Mouse (Mus musculus) hematopoietic stem cell, adult 5-6 weeks (primary cell): Measurements from ENCODE around the gene Cntnap2. TPM values are rescaled to one million over a fixed set of nuclear protein-coding genes. Genes with fewer than 3 reads are reported as not detected.
A peak's percentile ranks its signal among the peaks of the same experiment; 100 is the strongest.

Source experiments
- ATAC-seq, 2 experiments: fragments of 125-278 bp in 1 of 2; replicated peaks in 1 of 2; 2 replicates each; pipeline ENCODE4 v1.8.0; 2016 to 2017; ENCODE audit warnings: inconsistent platforms in 2 of 2, mild to moderate bottlenecking in 2 of 2, moderate number of reproducible peaks in 2 of 2, low read depth in 1 of 2, moderate TSS enrichment in 1 of 2; ENCODE audit not compliant: low FRiP score in 2 of 2, poor library complexity in 2 of 2, severe bottlenecking in 2 of 2, insufficient read depth in 1 of 2, low TSS enrichment in 1 of 2
- total RNA-seq: library from RNA; stranded (forward); fragments of 172-1452, 232-1000 nt; gene quantifications from 2 replicates; pipeline ENCODE4 v1.2.3, GENCODE M21; 2017

Gene Cntnap2
- total RNA-seq, 1 experiment from 2014 or later: not detected

DNA sequence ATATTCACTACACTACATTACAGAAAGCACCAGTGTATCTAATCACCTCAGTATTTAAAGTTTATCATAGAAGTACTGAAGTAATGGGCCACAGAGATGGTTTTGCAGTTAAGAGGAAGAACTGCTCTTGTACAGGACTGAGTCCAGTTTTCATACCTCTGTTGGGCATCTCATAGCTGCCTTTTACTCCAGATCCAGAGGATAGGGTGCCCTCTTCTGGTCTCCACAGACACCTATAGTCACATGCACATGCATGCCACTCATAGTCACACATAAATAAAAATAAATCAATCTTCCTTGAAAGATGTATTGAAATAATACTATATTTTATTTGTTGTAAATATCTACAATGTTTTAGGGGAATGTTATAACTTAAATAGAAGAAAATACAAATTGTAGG, 587.9 kb downstream of the Cntnap2 start:
- 0 out of 4 replicates have a peak, but pooled peaks of 1 of the 2 experiments have one; percentile 42 for ATAC-seq

DNA sequence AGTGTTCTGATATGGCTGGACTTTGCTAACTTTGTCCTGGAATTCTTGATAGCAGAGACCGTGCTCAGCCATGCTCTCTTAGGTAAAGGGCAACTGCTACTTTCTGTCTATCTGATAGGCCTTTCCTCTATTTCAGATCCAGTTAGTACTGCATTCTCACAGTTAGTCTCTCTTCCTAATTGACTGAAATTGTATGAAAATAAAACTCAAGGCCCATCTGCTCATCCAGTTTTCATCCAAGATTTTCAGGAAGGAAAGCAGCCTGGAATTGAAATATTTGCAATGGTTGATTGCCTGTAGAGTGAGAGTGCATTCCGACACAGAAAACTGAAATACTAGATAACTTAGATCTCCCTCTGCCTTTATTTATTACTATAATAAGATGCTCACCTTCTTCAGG, 589.3 kb downstream of the Cntnap2 start:
- no peak for ATAC-seq

DNA sequence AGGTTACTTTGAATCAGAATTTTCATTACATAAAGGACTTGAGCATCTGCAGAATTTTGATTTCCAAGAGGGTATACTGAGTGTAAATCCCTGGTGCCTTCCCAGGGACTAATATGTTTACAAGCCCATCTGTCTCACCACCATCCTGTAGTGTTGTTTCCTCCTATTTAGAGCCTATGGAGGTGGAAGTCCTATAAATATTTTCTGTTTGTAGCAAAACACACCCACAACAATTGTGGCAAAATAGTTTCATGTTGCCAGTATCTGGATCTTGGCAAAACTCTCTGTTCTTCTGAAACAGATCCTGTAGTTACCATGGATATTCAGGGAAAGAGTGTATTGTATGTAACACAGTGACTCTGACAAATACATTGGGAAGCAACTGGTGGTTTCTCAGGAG, 641.1 kb downstream of the Cntnap2 start:
- no peak for ATAC-seq

DNA sequence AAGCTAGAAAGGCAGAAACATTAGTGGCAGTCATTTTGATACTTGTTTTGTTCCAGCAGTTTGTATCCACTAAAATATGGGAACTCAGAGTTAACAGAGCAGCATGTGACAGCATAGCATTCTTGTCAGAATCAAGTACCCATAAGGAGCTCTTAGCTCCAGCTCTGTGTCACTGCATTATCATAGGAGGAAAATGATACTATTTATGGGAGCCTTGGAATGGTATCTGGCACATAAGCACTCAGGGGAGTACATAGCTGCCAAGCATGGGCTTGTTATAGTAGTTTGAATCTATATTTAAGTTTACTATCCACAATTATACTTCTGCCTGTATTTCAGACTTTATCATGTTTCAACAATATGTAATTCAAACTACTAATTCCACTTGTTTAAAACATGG, 732.5 kb downstream of the Cntnap2 start:
- no peak for ATAC-seq

DNA sequence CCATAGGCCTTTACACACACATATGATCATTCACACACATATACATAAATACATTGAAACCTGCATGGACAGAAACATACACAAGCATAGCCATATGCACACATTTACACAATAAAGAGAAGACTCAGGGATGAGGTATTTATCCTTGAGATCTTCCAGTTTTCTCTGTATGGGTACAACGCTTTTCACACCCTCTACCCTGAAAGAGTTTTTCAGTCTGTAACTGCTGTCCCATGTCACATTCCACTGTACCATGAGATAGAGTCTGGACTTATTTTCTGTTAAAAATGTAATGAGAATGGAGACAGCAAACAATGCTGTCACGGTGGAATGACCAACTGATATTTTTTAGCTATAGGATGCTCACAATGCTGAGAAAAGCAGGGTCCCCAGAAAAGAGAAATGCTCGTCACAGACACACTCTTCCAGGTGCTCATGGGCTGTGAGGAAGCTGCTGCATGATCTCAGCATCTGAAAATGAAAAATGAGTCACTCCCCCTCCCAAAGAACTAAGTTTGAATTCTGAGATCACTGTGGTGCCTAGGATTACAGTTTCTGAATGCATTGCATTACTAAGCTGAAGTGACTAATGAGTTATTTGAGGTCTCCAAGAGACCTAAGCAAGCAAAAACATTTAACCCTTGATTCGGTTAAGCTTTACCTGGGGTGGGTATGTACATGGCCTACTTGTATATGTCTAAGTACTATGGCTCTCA, 782.6 kb downstream of the Cntnap2 start:
- ATAC-seq: no peak

DNA sequence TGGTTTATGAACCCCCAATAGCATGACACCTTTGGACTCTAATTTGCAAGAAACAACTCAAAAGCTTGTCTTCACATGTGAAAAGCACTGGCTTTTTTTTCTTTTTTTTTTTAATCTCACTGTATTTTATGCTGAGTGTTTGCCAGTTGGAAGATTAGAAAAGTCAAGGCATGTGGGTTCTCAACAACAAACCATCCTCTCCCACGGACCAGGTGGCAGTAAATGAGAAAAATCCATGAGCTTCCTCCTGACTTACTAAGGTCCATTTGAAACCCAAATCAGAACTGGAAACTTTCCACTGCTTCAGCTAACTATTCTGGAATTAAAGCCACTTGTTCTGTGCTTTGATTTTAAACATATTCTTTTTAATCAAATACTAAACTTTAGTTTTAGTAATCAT, 784.6 kb downstream of the Cntnap2 start:
- ATAC-seq: no peak

DNA sequence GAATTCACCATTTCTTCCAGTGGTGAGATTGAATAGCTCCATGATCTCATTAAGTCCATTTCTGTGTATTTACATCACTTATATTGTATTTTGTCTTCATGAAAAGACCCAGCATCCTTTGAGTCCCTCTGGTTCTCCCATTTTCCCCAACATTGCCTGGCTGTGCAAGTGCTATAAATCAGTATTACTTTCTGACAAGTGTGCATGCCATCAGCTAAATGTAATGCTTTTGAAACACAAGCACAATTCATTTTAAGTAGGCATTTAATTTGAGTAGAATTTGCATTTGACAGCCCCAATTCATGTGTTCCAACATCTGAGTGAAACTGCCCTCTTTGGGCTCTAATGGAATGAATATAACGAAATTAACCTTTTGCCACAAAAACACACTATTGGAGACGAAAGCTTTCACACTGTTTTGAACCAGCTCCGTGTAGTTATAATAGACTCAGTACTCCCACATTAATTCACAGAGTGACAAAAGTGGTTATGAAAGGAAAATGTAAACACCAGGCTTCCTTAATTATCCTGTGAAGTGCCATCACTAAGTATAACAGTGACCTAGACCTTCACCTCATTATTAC, 812.3 kb downstream of the Cntnap2 start:
- ATAC-seq: no peak

DNA sequence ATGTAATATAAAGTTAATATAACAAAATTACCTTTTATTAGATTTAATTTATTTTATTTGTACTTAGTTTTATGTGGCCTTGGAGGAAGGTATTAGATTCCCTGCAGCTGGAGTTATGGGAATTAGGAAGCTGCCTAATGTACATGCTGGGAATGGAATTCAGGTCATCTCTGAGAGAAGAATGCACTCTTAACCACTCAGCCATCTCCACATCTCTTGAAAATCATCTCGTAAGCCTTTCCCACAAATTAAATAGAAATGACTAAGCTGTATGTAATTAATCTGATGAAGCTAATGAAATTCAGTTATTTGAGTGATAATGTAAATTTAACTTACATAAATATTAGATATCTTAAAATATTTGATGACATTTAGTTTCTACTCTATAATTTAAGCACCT, 826.3 kb downstream of the Cntnap2 start:
- ATAC-seq: no peak

DNA sequence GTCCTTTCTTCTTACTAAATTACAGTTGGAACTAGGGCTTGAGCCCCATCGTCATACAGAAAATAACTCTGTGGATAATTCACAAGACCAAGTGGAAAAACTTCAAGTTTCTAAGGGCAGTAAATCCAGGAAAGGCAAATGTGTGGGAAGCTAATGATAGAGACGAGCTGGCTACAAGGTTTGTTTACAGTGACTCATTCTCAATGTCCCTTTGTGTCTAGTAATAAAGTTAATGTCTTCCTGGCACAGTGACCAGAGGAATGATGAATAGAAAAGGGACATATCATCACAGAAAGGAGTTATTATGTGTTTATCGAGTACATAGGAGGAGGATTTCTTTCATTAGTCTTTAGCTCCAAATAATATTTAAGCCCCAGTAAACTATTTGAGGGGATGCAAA, 828.7 kb downstream of the Cntnap2 start:
- ATAC-seq: no peak

DNA sequence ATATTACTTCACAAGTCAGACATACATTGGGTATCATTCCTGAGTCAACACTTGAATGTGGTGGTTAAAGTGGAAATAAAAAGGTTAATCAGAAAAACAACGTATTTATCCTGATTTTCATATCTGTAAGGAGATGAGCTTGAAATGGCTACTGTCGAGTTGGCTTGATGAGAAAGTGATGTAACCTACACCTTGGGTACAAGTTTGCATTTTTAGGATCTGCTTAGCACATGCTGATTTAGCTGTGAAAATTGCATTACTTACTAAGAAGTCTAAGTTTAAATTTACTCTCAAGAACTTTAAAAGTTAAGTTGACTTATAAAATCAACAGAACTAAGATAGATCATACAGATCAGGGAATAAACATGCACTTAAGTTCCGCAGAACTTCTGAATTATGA, 879.1 kb downstream of the Cntnap2 start:
- ATAC-seq: no peak

DNA sequence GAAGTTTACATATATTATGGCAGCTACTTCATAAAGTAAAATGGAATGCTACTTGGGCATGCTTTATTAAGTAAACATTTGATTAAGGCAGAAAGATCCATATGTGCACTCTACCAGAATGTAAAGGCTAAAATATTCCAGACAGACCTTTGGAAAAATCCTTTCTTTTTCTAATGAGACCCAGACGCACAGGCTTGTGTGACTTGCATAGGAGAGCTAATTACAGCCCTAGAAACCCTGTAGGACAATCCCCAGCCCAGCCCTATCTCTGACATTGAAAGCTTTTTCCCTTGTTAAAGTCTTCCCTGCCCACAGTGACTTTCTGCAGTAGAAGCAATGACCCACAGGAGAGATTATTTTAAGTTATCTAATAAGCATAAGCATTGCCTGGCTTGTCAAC, 879.6 kb downstream of the Cntnap2 start:
- no peak for ATAC-seq

DNA sequence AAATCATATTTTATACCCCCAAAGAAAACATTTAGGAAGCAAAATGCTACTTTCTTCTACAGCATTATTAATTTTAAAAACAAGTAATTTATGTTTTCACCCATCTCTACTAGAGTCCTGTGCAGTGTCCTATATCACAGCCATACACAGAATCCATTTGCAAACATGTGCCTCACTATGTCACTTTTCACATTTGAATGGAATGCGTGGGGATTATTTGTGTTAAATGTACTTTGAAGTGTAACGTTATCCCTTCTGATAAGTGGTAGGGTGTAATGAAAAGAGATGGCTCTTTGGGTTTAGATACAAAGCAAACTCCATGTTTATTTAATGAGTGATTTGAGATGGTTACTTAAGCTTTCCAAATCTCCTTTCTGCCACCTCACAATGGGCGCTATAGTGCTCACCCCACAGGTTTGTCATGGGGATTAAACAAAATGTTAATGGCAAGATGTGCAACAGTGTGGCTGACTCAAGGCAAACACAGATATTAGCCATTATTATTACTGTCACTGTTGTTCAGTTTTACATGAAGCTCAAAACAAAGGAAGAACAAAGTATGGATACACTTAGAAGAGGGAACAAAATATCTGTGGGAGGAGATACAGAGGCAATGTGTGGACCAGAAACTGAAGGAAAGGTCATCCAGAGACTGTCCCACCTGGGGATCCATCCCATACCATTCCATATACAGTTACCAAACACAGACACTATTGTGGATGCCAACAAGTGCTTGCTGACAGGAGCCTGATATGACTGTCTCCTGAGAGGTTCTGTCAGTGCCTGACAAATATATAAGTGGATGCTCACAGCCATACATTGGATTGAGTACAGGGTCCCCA, 886.2 kb downstream of the Cntnap2 start:
- ATAC-seq: no peak

DNA sequence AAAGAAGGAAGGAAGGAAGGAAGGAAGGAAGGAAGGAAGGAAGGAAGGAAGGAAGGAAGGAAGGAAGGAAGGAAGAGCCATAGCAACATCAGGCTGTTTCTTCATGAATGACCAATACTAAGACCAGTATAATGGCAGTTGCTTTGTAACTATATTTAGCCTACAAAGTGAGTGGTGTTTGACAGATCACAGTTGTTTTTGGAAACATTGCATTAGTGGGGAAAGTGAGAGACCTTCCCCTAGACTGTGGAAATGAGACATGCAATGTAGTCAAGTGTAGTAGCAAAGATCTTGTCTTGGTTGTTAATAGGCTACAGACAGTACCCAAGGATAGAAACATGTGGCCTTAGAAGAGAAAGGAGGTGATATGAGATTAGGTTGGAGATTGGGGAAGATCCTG, 895.6 kb downstream of the Cntnap2 start:
- no peak for ATAC-seq

DNA sequence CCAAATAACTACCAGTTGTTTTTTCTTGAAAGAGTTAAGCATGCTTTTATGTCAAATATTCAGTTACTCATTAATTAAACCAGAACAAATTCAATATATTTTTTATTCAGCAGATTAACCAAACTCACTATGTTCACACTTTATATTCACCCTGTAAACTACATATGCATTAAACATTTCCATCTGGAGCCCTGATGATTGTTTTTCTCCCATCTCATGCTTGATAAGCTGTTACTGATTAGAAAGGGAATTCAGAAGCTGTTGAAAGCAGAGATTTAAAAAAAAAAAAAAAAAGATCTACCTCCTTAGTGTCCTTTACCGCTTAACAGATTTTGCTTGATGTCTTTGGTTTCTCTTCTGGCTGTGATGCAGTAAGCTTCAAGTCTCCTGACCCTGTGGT, 905.3 kb downstream of the Cntnap2 start:
- no peak for ATAC-seq

DNA sequence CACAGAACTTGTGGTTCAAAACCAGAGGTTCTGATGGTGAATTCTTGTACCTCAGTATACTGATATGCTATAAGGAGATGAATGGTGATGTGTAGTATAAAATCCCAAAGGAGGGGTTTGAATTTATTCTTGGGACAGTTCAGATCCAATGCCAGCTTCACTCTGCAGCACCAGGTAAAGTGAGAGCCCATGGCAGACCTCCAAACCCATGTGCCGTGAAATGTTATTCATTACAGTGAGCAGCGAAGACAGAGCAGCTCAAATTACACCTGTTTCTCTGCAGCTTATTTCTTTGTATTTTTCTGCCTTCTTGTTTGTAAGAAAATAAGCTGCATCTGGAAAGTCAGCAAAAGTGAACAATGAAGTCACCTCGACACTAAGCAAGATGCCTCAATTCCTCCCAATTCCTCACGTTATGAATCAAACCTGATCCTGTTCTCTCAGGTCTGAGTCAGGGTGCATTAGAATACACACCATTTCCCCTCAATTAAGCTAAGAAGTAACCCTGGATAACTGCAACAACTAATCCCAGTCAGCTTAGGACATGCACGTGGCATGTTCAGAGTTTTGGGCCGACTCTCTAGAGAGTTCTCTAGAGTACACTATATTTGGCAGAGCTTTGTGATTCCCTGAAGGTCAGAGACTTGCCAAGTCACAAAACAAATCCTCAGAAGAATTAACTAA, 915.5 kb downstream of the Cntnap2 start:
- ATAC-seq: no peak

DNA sequence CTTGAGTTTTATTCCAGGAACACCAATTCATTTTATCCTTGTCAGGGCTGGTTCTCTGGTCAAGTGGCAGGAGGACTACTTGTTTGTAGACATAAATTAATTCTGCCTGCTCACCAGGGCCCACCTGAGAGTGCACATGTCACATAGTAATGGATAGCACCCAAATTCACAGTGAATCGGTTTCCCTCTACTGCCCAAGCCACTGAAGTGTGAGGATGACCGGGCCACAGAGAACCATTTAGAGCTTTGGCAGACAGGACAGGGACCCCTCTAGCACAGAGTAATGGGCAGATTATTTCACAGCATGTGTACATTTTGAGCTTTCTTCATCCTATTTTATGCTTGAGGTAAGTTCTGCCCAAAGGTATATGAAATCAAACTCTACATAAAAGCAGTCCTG, 920.0 kb downstream of the Cntnap2 start:
- ATAC-seq: no peak

DNA sequence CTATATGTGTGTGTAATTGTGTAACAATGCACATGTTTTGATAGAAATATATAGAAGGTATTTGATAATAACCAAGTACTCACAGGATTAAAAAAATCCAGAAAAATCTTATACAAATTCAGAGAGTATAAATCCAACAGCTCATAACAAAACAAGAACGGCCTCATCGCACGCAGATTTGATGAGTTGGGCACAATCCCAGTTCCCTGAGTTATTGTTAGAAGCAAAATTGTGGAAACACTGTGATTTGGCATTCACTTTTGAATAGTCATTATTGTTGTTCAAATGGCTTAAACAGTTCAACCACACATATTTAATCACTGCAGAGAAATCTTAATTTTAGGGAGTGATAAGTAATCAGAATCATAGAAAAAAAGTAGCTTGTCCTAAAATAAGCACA, 928.9 kb downstream of the Cntnap2 start:
- ATAC-seq: no peak

DNA sequence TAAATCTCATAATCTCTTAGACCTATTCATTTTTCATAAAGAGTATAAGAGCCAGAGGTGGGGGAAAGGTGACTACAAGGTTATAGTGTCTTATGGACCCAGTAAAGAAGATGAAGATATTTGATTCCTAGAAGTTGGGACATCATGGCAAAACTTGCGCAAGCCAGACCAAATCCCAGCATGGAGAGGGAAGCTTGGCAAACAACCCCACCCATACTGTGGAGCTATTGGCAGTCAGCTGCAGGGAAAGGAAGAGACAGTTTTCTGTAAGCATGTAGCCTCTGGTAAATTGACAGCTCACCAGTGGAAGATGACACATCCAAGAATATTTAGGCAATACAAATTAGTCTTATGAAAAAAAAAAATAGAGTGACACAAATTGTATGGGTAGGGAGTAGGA, 931.9 kb downstream of the Cntnap2 start:
- ATAC-seq: no peak
